Mouse (Mus musculus) myocyte (in vitro differentiated cells): ENCODE measurements at regions not wholly inside any gene's neighbourhood (a gene's known extent, or its start where the extent isn't known, plus 50 kb on each side); places are given as distances from the start of the nearest gene placed in this dataset.

Source experiments
- CEBPB ChIP-seq: IDR thresholded peaks from 2 replicates; pipeline ENCODE4 v1.6.1; 2011; ENCODE audit warnings: mild to moderate bottlenecking, moderate library complexity; ENCODE audit not compliant: poor library complexity, insufficient read depth, severe bottlenecking
- MAX ChIP-seq: IDR thresholded peaks from one replicate; pipeline ENCODE4 v1.6.1; 2011; ENCODE audit warnings: low read depth, mild to moderate bottlenecking, control low read depth
- MYOD1 ChIP-seq, 3 experiments: IDR thresholded peaks; one replicate each; pipeline ENCODE4 v1.6.1; 2011; ENCODE audit warnings: control low read depth in 2 of 3, low read depth in 2 of 3, mild to moderate bottlenecking in 2 of 3, moderate library complexity in 1 of 3; ENCODE audit not compliant: insufficient read length in 2 of 3, control insufficient read depth in 1 of 3
- POLR2A ChIP-seq: IDR thresholded peaks from one replicate; pipeline ENCODE4 v1.6.1; 2011; ENCODE audit warnings: low read depth, mild to moderate bottlenecking, control low read depth, moderate library complexity; ENCODE audit not compliant: insufficient read length
- POLR2AphosphoS2 ChIP-seq: IDR thresholded peaks from one replicate; pipeline ENCODE4 v1.6.1; 2011; ENCODE audit warnings: low read depth, control low read depth; ENCODE audit not compliant: insufficient read length
- SRF ChIP-seq: IDR thresholded peaks from one replicate; pipeline ENCODE4 v1.6.1; 2011; ENCODE audit warnings: low read depth; ENCODE audit not compliant: control insufficient read depth, insufficient read length

DNA sequence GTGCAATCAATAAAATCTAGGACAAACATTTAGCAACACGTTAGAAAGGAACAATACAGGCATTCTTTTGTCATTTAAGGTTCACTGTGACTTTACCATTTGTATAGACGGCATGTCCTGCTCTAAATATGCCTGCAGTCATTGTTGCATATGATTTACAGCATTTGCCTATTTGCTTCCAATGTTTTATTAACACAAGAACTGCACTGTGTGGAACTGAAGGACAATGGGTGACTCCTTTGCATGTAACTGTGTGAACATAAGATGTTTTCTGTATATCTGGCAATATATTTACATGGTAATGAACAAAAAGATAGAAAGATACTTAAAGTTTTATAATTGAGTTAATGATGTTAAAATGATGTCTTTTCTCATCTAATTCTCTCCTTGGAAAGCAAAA is 57.1 kb downstream of the Pou4f1 start:
- TF ChIP-seq POLR2A, result no peak
- TF ChIP-seq CEBPB, result no peak
- no peak for TF ChIP-seq MYOD1 (IDR thresholded peaks at IDR 0.05; ENCODE audit: control insufficient read depth in 1 of 3, insufficient read length in 2 of 3, low read depth in 2 of 3)
- no peak for TF ChIP-seq SRF
- TF ChIP-seq MAX, result no peak
- no peak for TF ChIP-seq POLR2AphosphoS2
